Mouse (Mus musculus) olfactory bulb, adult 2 months (tissue): ENCODE results near the gene Art3.

Experiments
- CTCF ChIP-seq: fragments of 200-500 bp; IDR thresholded peaks from 2 replicates; pipeline ENCODE4 v1.5.1; 2012; ENCODE audit warnings: low read depth, mild to moderate bottlenecking, low read length, moderate library complexity; ENCODE audit not compliant: insufficient read depth
- POLR2A ChIP-seq: fragments of 200-500 bp; IDR thresholded peaks from 2 replicates; pipeline ENCODE4 v1.6.1; 2012; ENCODE audit warnings: mild to moderate bottlenecking, low read depth, low read length, moderate library complexity; ENCODE audit not compliant: insufficient read depth

GRCm38 (mm10) chr5:92313776-92314175 lies 17.9 kb upstream of the Art3 start:
- no peak for TF ChIP-seq POLR2A
- no peak for TF ChIP-seq CTCF
